Mouse (Mus musculus) megakaryocyte, embryonic 14.5 days (primary cell): ENCODE measurements around the gene Amh. TPM values are rescaled to one million over a fixed set of nuclear protein-coding genes. Genes with fewer than 3 reads are reported as not detected.
A peak's percentile ranks its signal among the peaks of the same experiment; 100 is the strongest.
"Not testable (repeated sequence)": the region's sequence is repeated elsewhere in the genome, so short reads cannot be mapped to it uniquely, and the experiment has no call there.

Experiments used
- H3K27me3 ChIP-seq: replicated peaks from 2 replicates; pipeline ENCODE3; 2012; ENCODE audit warnings: inconsistent platforms
- H3K36me3 ChIP-seq: replicated peaks from 2 replicates; pipeline ENCODE3; 2012; ENCODE audit warnings: low read length, inconsistent platforms, mixed read lengths
- H3K4me1 ChIP-seq: 2 replicates; pipeline ENCODE4 v1.6.1; 2012; ENCODE audit warnings: inconsistent platforms
- H3K4me3 ChIP-seq: replicated peaks from 2 replicates; pipeline ENCODE3; 2012; ENCODE audit warnings: moderate library complexity, mild to moderate bottlenecking, inconsistent platforms
- H3K9me3 ChIP-seq: 2 replicates; pipeline ENCODE4 v1.6.1; 2012; ENCODE audit warnings: inconsistent platforms
- FLI1 ChIP-seq: IDR thresholded peaks from 2 replicates; pipeline ENCODE4 v1.6.1; 2012; ENCODE audit warnings: low read length, inconsistent platforms, mixed read lengths
- GATA1 ChIP-seq: IDR thresholded peaks from 3 replicates; pipeline ENCODE4 v1.6.1; 2012; ENCODE audit warnings: mixed read lengths, low read length, inconsistent platforms, borderline replicate concordance
- polyA plus RNA-seq: library from polyadenylated mRNA; stranded (reverse); fragments of >175 nt; gene quantifications from 2 replicates; pipeline ENCODE4 v1.2.3, GENCODE M21; 2012; ENCODE audit warnings: low replicate concordance; ENCODE audit not compliant: insufficient read depth

Gene Amh
- polyA plus RNA-seq, 1 experiment: 1.1 TPM

DNA sequence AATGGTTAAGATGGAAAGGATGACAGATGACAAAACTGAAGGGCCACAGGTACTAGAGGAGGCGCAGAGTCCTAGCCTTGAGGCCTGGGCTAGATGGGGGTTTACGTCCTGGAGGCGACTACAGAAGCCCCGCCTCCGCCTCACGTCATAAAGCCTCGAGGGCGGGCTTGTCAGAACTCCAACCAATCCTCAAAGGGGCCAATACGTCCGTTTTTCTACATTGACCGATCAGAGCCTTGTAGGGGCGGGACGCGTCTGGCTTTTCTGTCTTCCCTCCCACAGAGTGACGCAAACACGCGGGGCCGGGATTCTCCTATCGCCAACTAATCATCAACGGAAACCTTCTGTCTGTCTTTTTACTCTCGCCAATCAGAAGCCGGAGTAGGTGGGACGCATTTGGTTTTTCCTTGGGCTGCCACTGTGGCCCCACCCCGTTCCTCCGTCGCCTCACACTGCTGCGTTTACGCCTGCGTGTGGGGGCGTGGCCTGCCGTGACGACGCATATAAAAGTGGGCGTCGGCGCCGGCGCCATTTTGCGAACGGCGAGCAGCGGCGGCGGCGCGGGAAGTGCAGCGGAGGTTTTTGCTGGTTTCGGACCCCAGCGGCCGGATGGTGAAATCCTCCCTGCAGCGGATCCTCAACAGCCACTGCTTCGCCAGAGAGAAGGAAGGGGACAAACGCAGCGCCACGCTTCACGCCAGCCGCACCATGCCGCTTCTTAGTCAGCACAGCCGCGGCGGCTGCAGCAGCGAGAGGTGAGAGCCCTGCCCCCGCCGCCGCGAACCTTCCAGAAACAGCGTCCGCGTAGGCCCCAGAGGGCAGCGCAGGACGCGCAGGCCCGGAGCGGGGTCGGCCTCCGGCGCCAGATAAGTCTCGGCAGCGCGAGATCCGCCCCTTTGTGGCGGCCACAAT, 21.4 kb downstream of the Amh start, which contains the start of gene Oaz1:
Gene Oaz1, plus strand, starts transcription at position 506 of the 912 bp plus-strand sequence.
- Histone ChIP-seq H3K4me3 (peak within 1 kb of the TSS; percentile 93), H3K36me3 (peaks cover 36% of the 10 kb centered on the region), H3K27me3 (no peaks in the 10 kb centered on the region), H3K9me3 (no peaks in the 10 kb centered on the region), H3K4me1 (peaks cover 71% of the 10 kb centered on the region)
- TF ChIP-seq GATA1 (no peak), FLI1 (no peak)

DNA sequence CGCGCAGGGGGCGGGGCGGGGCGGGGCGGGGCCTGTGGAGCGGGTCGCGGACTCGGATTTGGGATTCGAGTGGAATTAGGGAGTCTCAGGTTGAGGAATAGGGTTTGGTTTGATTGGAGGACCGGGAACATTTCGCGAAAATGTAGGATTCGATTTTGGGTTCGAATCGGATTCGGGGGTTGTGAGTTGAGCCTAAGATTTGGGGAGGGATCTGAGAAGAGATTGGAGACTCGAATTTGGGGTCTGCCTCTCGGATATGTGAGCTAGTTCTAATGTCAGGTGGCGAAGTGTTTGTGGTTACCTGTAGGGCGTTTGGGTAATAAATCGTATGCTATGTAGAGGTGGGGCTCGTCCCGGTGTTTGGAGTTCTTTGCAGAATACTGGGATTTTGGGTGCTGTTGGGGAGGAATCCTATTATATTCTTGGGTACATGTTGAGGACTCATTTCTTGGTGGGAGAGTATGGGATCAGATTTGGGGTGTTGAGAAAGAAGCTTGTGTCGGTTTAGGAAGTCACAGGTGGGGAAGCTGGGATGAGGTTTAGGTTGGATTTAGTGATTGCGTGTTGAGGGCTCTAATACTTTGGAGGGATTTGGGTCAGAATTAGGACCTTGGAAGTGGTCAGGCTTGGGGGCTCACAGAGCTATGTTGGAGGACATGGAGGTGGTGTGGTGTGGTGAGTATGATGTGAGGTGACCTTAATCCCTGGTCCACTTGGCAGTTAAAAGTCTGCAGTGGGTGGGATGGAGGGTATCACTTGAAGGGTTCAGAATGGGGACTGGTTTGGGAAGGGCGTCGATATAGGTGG, 22.2 kb downstream of the Amh start:
- Histone ChIP-seq H3K4me1 (peaks cover 74% of the 10 kb centered on the region), H3K9me3 (no peaks in the 10 kb centered on the region), H3K36me3 (peaks cover 36% of the 10 kb centered on the region), H3K4me3 (peak overlapping the region; percentile 93), H3K27me3 (peaks cover under 1% of the 10 kb centered on the region)
- TF ChIP-seq GATA1: no peak
- TF ChIP-seq FLI1: no peak

DNA sequence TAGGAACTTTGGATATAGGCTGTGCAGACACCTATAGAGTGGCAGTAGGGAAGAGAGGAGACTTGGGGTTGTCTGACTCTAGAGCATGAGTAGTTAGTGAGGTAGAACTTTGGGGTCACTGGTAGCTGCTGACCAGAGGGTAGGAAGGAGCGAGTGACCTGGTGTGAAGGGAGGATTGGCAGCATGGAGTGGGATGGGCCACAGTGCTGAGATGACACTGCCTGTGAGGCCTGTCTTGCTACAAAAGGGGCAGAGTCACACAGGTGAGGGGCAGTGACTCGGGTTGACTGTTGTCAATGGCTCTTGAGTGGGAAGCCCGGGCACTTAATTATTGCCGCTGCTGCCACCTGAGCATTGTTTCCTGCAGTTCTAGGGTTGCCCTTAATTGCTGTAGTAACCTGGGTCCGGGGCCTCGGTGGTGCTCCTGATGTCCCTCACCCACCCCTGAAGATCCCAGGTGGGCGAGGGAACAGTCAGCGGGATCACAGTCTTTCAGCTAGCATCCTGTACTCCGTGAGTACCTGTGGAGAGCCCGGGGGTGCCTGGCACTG, 22.9 kb downstream of the Amh start:
- peak overlapping the region; percentile 93 for H3K4me3 ChIP-seq
- H3K27me3 ChIP-seq: peaks cover 4% of the 10 kb centered on the region
- H3K36me3 ChIP-seq: peaks cover 36% of the 10 kb centered on the region
- TF ChIP-seq FLI1: no peak
- no peak for TF ChIP-seq GATA1
- peaks cover 75% of the 10 kb centered on the region for H3K4me1 ChIP-seq
- no peaks in the 10 kb centered on the region for H3K9me3 ChIP-seq

DNA sequence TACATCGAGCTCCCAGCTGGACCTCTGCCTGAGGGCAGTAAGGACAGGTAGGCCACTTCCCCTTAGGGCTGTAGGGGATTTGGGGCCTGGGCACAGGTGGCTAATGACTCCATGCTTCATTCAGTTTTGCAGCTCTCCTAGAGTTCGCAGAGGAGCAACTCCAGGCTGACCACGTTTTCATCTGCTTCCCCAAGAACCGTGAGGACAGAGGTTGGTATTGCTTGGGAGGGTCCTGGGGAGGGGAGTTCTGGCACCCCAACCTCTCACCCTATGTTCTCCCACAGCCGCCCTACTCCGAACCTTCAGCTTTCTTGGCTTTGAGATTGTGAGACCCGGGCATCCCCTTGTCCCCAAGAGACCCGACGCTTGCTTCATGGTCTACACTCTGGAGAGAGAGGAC, 23.5 kb downstream of the Amh start:
- Histone ChIP-seq H3K27me3 (peaks cover 11% of the 10 kb centered on the region), H3K4me3 (peak overlapping the region; percentile 72), H3K4me1 (peaks cover 75% of the 10 kb centered on the region), H3K36me3 (peaks cover 36% of the 10 kb centered on the region)
- not testable (repeated sequence) for H3K9me3 ChIP-seq

DNA sequence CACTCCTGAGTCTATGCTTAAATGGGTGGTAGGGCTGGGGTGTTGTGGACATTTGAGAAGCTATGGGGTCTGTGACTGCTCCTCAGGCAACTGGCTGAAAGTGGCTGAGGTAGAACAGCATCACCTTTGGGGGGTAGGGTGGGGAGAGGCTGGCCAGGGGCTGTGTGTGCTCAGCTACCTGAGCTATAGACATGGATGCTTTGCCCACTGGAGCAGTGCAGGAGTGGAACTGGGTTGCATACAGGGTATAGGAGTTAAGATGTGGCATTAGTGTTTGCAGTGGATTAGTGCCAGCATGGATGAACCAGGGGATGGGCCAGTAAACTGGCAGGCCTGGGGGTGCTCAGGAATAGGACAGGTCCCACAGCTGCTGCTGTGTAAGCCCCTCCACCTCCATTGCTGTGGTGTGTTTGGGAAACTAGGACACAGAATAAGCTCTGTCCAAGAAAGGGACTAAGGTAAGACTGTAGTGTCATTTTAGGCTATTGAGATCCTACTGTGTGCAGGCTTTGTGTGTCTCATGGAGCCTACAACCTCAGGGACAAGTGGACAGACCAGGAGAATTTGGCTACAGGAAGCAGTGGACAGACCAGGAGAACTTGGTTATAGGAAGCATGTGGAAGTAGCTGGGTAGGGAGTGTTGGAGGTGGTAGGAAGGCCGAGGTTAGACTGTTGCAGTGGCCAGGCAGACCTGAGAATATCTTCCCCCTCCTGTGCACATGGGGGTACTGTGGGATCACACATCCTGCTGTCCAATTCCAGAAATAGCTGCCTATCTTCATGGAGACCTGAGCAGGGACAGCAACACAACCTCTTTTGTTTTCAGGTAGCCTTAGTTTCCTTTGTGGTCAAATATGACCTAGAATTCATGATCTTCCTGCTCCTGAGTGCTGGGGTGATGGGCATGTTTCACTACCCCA, 24.6 kb downstream of the Amh start:
- H3K4me1 ChIP-seq: peaks cover 70% of the 10 kb centered on the region
- peak overlapping the region; percentile 4 for H3K4me3 ChIP-seq
- peaks cover 36% of the 10 kb centered on the region for H3K36me3 ChIP-seq
- peaks cover 4% of the 10 kb centered on the region for H3K9me3 ChIP-seq
- TF ChIP-seq GATA1 (no peak), FLI1 (no peak)
- peaks cover 21% of the 10 kb centered on the region for H3K27me3 ChIP-seq

DNA sequence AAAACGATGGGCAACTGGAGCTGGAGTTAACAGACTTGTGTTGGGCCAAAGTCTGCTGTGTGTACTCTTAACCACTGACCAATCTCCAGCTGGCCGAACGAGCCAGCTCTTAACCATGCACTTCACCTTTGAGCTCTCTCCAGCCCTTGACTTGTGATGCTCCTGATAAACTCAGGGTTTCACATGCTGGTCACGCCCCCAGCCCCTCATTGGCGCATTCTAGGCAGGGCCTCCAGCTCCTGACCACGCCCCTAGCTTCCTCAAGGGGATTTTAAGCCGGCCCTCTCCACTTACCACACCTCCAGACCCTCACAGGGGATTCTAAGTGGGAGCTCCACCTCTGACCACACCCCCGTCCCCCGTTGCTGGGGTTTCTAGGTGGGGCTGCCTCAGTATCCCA, 26.1 kb downstream of the Amh start:
- peaks cover 18% of the 10 kb centered on the region for H3K9me3 ChIP-seq
- TF ChIP-seq FLI1: no peak
- no peak for TF ChIP-seq GATA1
- peaks cover 36% of the 10 kb centered on the region for H3K36me3 ChIP-seq
- H3K4me3 ChIP-seq: no peak overlapping the region
- H3K27me3 ChIP-seq: peaks cover 36% of the 10 kb centered on the region
- peaks cover 71% of the 10 kb centered on the region for H3K4me1 ChIP-seq

DNA sequence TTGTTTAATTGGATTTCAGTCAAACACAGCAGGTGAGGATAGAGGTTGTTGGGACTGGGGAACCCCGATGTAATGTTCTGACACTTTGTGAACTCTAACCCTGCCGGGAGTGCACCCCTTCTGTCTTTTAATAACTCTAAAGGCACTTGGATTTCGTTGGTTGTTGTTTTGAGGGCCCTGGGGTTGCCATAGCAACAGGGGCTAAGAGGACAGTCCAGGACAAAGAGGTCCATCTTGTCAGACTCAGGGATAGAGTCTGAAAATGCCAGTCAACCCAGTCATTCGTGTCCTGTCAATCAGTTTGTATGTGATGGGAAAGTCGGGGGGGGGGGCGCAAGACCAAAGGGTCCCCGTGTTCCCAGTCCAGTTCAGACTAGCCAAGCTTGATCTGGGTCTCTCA, 27.8 kb downstream of the Amh start:
- peaks cover 81% of the 10 kb centered on the region for H3K4me1 ChIP-seq
- TF ChIP-seq GATA1: no peak
- no peak for TF ChIP-seq FLI1
- H3K9me3 ChIP-seq: peaks cover 18% of the 10 kb centered on the region
- H3K4me3 ChIP-seq: no peak overlapping the region
- H3K36me3 ChIP-seq: peaks cover 31% of the 10 kb centered on the region
- peaks cover 53% of the 10 kb centered on the region for H3K27me3 ChIP-seq

DNA sequence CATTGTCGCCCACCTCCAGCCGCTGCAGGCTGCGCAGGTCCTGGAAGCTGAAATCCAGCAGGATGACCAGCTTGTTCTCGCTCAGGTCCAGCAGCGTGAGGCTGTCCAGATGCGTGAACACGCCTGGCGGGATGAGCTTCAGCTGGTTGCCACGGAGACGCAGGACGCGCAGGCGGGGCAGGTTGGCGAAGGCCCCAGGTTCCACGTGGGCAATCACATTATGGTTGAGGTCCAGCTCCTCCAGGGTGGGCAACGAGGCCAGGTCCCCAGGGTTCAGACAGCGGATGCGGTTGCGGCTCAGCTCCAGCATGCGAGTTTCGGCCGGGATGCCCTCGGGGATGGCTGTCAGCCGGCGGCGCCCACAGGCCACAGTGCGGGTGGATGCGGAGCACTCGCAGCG, 30.6 kb downstream of the Amh start:
- peaks cover 73% of the 10 kb centered on the region for H3K27me3 ChIP-seq
- peak overlapping the region; percentile 29 for H3K4me3 ChIP-seq
- H3K4me1 ChIP-seq: peaks cover 73% of the 10 kb centered on the region
- peaks cover 5% of the 10 kb centered on the region for H3K36me3 ChIP-seq
- TF ChIP-seq GATA1 (no peak), FLI1 (no peak)
- H3K9me3 ChIP-seq: peaks cover 18% of the 10 kb centered on the region

DNA sequence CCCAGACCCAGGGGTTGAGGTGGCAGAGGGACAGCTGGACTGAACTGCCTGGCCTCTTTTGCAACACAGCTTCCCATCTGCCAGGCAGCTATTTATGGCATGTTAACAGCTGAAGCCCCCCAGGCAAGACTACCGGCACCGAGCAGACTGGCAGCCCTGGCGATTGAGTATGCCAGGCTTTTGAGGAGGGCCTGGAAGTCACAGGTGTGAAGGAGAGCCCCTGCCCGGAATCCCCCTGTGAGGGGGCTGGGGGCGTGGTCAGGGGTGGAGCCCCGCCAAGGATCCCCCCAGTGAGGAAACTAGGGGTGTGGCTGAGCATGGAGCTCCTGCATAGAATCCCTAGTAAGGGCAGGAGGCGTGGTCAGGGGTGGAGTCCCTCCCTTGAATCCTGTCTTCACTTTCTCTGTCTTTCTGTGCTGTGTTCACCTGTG, 31.9 kb downstream of the Amh start:
- Histone ChIP-seq H3K9me3 (peaks cover 18% of the 10 kb centered on the region), H3K27me3 (peaks cover 86% of the 10 kb centered on the region), H3K36me3 (no peaks in the 10 kb centered on the region), H3K4me1 (peaks cover 60% of the 10 kb centered on the region), H3K4me3 (peak overlapping the region; percentile 24)
- TF ChIP-seq GATA1 (no peak), FLI1 (no peak)
